Mouse (Mus musculus) neutrophil, adult 59 days (primary cell): ENCODE data around the gene Bcl2a1c. TPM values are rescaled to one million over a fixed set of nuclear protein-coding genes. Genes with fewer than 3 reads are reported as not detected.

Experiments used
- total RNA-seq, 2 experiments: library from RNA; stranded (reverse); gene quantifications; 1 replicate in 1 of 2; 2 replicates in 1 of 2; pipeline ENCODE4 v1.2.4; 2023

Gene Bcl2a1c
- total RNA-seq = 1 to 10 TPM in 1 of 2 experiments, not detected in 1; 2.2 TPM

GRCm38 (mm10) chr9:114329855-114330254 lies at the start of gene Bcl2a1c:
TSS of gene Bcl2a1c (plus strand) at chr9:114330135.

Other genes with a start within 250 kb of the Bcl2a1c start
- 1 to 10 TPM; 6.0 to 6.6 TPM for gene Crtap, start 60.5 kb downstream of the Bcl2a1c start, total RNA-seq
- 10 to 100 TPM; 15.5 to 21.2 TPM for gene Glb1, start 70.9 kb downstream of the Bcl2a1c start, total RNA-seq
- 1 to 10 TPM; 7.6 to 7.8 TPM for gene Tmppe, start 71.0 kb downstream of the Bcl2a1c start, total RNA-seq
- gene Ccr4, start 174.8 kb downstream of the Bcl2a1c start, total RNA-seq = not detected
- gene C130032M10Rik, start 185.6 kb downstream of the Bcl2a1c start, total RNA-seq = not detected
- gene Trim71, start 234.2 kb downstream of the Bcl2a1c start, total RNA-seq = not detected